Mouse (Mus musculus): ENCODE results near the gene Klk1b8. TPM values are rescaled to one million over a fixed set of nuclear protein-coding genes. Genes with fewer than 3 reads are reported as not detected.
"Not testable (repeated sequence)": the region's sequence is repeated elsewhere in the genome, so short reads cannot be mapped to it uniquely, and the experiment has no call there.

Gene Klk1b8
- total and polyA plus RNA-seq, 2 experiments = not detected

DNA sequence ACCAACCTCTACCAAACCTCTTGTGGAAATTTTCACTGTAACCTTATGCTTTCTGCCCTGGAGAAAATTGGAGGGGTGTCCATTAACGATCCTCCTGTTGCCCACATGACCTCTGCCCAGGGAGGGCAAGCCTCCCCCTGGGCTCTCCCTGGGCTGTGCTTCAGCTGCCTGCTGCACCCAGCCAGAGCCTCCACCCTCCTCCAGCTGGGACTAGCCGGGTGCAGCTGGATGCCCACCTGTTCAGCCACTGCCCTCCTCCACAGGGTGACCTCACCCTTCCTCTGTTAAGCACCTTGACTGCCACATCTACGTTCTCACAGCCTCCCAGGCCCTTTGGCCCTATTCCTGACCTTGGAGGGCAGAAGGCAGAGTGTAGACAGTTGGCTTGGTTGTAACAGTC lies 15.7 kb upstream of the Klk1b8 start:
- no peak for DNase-seq (ENCODE audit: extremely low read depth, low read depth, low spot score)
- TF ChIP-seq CTCF (IDR thresholded peaks at IDR 0.05; ENCODE audit: low read depth, low read length) (no peak), POLR2A (IDR thresholded peaks at IDR 0.05; ENCODE audit: extremely low read depth, insufficient read depth, low read length) (no peak)
- H3K4me3 ChIP-seq (ENCODE audit: insufficient read depth, low read depth, low read length) = no peak overlapping the region
- no peaks in the 10 kb centered on the region for H3K79me2 ChIP-seq (ENCODE audit: control insufficient read depth, insufficient read depth, low read length)
- WGBS = 49% methylated on average over 3 of the region's 3 CpGs
- H3K36me3 ChIP-seq (ENCODE audit: control insufficient read depth, insufficient read depth, low read length) = no peaks in the 10 kb centered on the region
- no peak overlapping the region for H3K9ac ChIP-seq (ENCODE audit: low read depth, low read length)
- no peaks in the 10 kb centered on the region for H3K27me3 ChIP-seq (ENCODE audit: control insufficient read depth, insufficient read depth, low read length)
- no peak overlapping the region for H3K27ac ChIP-seq (replicated peaks; ENCODE audit: insufficient read depth, low read depth, low read length)
- no peaks in the 10 kb centered on the region for H3K4me1 ChIP-seq (ENCODE audit: control insufficient read depth, insufficient read depth, low read length)

DNA sequence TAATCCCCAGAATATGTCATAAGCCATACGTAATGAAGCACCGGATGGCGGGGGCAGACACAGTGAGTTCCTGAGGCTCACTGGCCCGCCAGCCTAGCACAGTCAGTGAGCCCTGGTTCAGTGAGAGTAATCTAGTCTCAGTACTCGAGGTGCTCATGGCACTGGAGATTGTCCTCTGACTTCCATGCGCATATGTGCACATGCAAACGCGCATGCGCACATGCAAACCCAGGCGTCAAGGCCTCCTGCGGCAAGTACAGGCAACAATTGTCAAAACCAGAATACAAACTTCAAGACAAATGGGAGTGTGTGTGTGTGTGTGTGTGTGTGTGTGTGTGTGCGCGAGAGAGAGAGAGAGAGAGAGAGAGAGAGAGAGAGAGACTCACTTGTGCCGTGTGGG lies 13.9 kb upstream of the Klk1b8 start:
- 80% methylated on average over 14 of the region's 14 CpGs for WGBS

DNA sequence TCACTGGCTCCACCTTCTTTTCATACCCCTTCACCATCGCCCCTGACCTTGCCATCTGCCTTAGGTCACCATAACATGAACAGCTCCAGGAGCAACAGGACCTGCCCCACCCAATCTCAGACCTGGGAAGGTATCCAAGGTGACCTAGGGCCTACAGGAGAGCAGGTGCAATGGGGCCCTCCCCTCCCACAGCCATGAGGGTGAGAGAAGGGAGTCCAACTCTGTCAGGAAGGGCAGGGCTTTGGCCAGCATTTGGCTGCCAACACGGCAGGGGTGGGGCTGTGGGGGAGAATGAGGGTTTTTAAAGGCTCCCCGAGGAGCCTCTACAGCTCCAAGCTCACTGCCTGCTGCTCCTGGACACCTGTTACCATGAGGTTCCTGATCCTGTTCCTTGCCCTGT lies 8.2 kb upstream of the Klk1b8 start:
- not testable (repeated sequence) for H3K27me3 ChIP-seq (ENCODE audit: control insufficient read depth, insufficient read depth, low read length); H3K9ac ChIP-seq (ENCODE audit: low read depth, low read length); H3K79me2 ChIP-seq (ENCODE audit: control insufficient read depth, insufficient read depth, low read length); DNase-seq (ENCODE audit: extremely low read depth, low read depth, low spot score); H3K4me3 ChIP-seq (ENCODE audit: insufficient read depth, low read depth, low read length); H3K27ac ChIP-seq (replicated peaks; ENCODE audit: insufficient read depth, low read depth, low read length); H3K36me3 ChIP-seq (ENCODE audit: control insufficient read depth, insufficient read depth, low read length); H3K4me1 ChIP-seq (ENCODE audit: control insufficient read depth, insufficient read depth, low read length)
- 78% methylated on average over 3 of the region's 3 CpGs for WGBS

More for the DNA sequence above, 13.9 kb upstream of the Klk1b8 start:
- H3K4me1 ChIP-seq (ENCODE audit: control insufficient read depth, insufficient read depth, low read length) = no peaks in the 10 kb centered on the region
- DNase-seq (ENCODE audit: extremely low read depth, low read depth, low spot score) = no peak
- H3K27me3 ChIP-seq (ENCODE audit: control insufficient read depth, insufficient read depth, low read length) = no peaks in the 10 kb centered on the region
- no peak overlapping the region for H3K27ac ChIP-seq (replicated peaks; ENCODE audit: insufficient read depth, low read depth, low read length)
- no peaks in the 10 kb centered on the region for H3K79me2 ChIP-seq (ENCODE audit: control insufficient read depth, insufficient read depth, low read length)
- TF ChIP-seq POLR2A (IDR thresholded peaks at IDR 0.05; ENCODE audit: extremely low read depth, insufficient read depth, low read length) (no peak), CTCF (IDR thresholded peaks at IDR 0.05; ENCODE audit: low read depth, low read length) (no peak)
- no peak overlapping the region for H3K4me3 ChIP-seq (ENCODE audit: insufficient read depth, low read depth, low read length)
- no peak overlapping the region for H3K9ac ChIP-seq (ENCODE audit: low read depth, low read length)
- no peaks in the 10 kb centered on the region for H3K36me3 ChIP-seq (ENCODE audit: control insufficient read depth, insufficient read depth, low read length)

DNA sequence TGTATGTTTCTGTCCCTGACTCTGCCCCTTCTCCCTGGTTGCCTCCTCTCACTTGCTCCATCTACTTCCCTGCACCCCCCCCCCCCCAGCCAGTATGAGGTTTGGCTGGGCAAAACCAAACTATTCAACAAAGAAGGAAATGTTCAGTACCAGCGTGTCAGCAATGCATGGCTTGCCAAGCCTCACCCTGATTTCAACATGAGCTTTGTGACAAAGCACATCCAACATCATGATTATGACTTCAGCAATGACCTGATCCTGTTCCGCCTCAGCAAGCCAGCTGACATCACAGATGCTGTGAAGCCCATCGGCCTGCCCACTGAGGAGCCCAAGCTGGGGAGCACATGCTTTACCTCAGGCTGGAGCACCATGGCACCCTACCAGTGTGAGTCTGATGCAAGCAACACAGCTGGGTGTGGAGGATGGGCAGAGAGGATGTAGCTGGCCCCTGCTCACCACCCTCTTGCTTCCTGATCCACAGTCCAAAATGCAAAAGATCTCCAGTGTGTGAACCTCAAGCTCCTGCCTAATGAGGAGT lies 5.7 kb upstream of the Klk1b8 start:
- no peak overlapping the region for H3K9ac ChIP-seq (ENCODE audit: low read depth, low read length)
- no peaks in the 10 kb centered on the region for H3K27me3 ChIP-seq (ENCODE audit: control insufficient read depth, insufficient read depth, low read length)
- no peaks in the 10 kb centered on the region for H3K36me3 ChIP-seq (ENCODE audit: control insufficient read depth, insufficient read depth, low read length)
- no peak overlapping the region for H3K4me3 ChIP-seq (ENCODE audit: insufficient read depth, low read depth, low read length)
- 78% methylated on average over 3 of the region's 3 CpGs for WGBS
- H3K27ac ChIP-seq (replicated peaks; ENCODE audit: insufficient read depth, low read depth, low read length) = no peak overlapping the region
- H3K4me1 ChIP-seq (ENCODE audit: control insufficient read depth, insufficient read depth, low read length) = no peaks in the 10 kb centered on the region
- no peak for TF ChIP-seq POLR2A (IDR thresholded peaks at IDR 0.05; ENCODE audit: extremely low read depth, insufficient read depth, low read length)
- no peak for TF ChIP-seq CTCF (IDR thresholded peaks at IDR 0.05; ENCODE audit: low read depth, low read length)
- DNase-seq (ENCODE audit: extremely low read depth, low read depth, low spot score) = no peak
- no peaks in the 10 kb centered on the region for H3K79me2 ChIP-seq (ENCODE audit: control insufficient read depth, insufficient read depth, low read length)

DNA sequence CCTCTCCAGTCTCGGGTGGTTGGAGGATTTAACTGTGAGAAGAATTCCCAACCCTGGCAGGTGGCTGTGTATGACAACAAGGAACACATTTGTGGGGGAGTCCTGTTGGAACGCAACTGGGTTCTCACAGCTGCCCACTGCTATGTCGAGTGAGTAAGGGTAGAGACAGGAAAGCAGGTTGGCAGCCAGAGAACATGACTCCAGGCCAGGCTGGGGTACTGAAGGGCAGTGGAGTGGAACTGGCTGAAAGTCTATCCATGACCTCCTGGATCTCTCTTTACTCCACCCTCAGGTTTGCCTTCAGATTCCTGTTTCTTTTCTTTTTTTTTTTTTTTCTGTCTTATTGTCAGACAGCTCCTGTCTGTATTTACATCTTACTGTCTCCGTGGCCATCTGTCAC lies 2.2 kb downstream of the Klk1b8 start:
- Histone ChIP-seq H3K79me2 (ENCODE audit: control insufficient read depth, insufficient read depth, low read length) (no peaks in the 10 kb centered on the region), H3K27me3 (ENCODE audit: control insufficient read depth, insufficient read depth, low read length) (no peaks in the 10 kb centered on the region), H3K4me1 (ENCODE audit: control insufficient read depth, insufficient read depth, low read length) (no peaks in the 10 kb centered on the region), H3K27ac (replicated peaks; ENCODE audit: insufficient read depth, low read depth, low read length) (no peak overlapping the region), H3K36me3 (ENCODE audit: control insufficient read depth, insufficient read depth, low read length) (no peaks in the 10 kb centered on the region), H3K4me3 (ENCODE audit: insufficient read depth, low read depth, low read length) (no peak overlapping the region), H3K9ac (ENCODE audit: low read depth, low read length) (no peak overlapping the region)
- no peak for TF ChIP-seq CTCF (IDR thresholded peaks at IDR 0.05; ENCODE audit: low read depth, low read length)
- 61% methylated on average over 4 of the region's 4 CpGs for WGBS
- DNase-seq (ENCODE audit: extremely low read depth, low read depth, low spot score) = no peak

DNA sequence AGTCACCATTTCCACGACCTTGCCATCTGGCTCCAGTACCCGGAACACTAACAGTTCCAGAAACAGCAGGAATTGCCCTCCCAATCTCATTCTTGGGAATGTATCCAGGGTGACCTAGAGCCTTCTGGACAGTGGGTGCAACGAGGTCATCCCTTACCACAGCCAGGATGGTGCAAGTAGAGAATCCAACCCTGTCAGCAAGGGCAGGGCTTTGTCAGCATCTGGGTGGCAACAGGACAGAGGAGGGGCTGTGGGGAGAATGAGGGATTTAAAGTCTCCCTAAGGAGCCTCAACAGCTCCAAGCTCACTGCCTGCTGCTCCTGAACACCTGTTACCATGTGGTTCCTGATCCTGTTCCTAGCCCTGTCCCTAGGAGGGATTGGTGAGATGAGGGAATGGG lies 16.0 kb downstream of the Klk1b8 start, which contains the start of gene Klk1b1:
Gene Klk1b1 (plus strand): TSS at position 301 of the 400 bp plus-strand sequence.
- H3K4me1 ChIP-seq (ENCODE audit: control insufficient read depth, insufficient read depth, low read length) = no peaks in the 10 kb centered on the region
- no peaks in the 10 kb centered on the region for H3K36me3 ChIP-seq (ENCODE audit: control insufficient read depth, insufficient read depth, low read length)
- 47% methylated on average over 3 of the region's 3 CpGs for WGBS
- TF ChIP-seq POLR2A (IDR thresholded peaks at IDR 0.05; ENCODE audit: extremely low read depth, insufficient read depth, low read length) (no peak), CTCF (IDR thresholded peaks at IDR 0.05; ENCODE audit: low read depth, low read length) (no peak)
- no peaks in the 10 kb centered on the region for H3K27me3 ChIP-seq (ENCODE audit: control insufficient read depth, insufficient read depth, low read length)
- no peak for DNase-seq (ENCODE audit: extremely low read depth, low read depth, low spot score)
- no peak within 1 kb of the TSS for H3K9ac ChIP-seq (ENCODE audit: low read depth, low read length)
- no peak within 1 kb of the TSS for H3K4me3 ChIP-seq (ENCODE audit: insufficient read depth, low read depth, low read length)
- H3K79me2 ChIP-seq (ENCODE audit: control insufficient read depth, insufficient read depth, low read length) = no peaks in the 10 kb centered on the region
- no peak within 1 kb of the TSS for H3K27ac ChIP-seq (replicated peaks; ENCODE audit: insufficient read depth, low read depth, low read length)

All from liver, adult 2 months (tissue).